Mouse (Mus musculus) intestine, embryonic 14.5 days (tissue): ENCODE results near the gene Slc6a6. TPM values are rescaled to one million over a fixed set of nuclear protein-coding genes. Genes with fewer than 3 reads are reported as not detected.

Experiments used
- ATAC-seq: fragments of 200-750 bp; cut with Nextera tagmentation; replicated peaks from 2 replicates; pipeline ENCODE4 v1.8.0; 2017; ENCODE audit warnings: low read depth, moderate number of reproducible peaks, moderate TSS enrichment, moderate library complexity; ENCODE audit not compliant: low FRiP score, low TSS enrichment
- DNase-seq: peaks from one replicate; pipeline ENCODE4 v3.0.0-alpha.2; 2018; ENCODE audit warnings: low spot score
- H3K27ac ChIP-seq: fragments of 300-500 bp; sonication (generic); 2 replicates; pipeline ENCODE4 v1.5.1; 2014; ENCODE audit warnings: low read depth, mild to moderate bottlenecking, control low read depth
- H3K27me3 ChIP-seq: fragments of 300-500 bp; sonication (generic); replicated peaks from 2 replicates; pipeline ENCODE4 v1.6.1; 2014; ENCODE audit warnings: low read length, control low read depth; ENCODE audit not compliant: control insufficient read depth, insufficient read depth
- H3K36me3 ChIP-seq: fragments of 300-500 bp; sonication (generic); 2 replicates; pipeline ENCODE4 v1.6.1; 2014; ENCODE audit warnings: low read length, control low read depth; ENCODE audit not compliant: control insufficient read depth, insufficient read depth
- H3K4me1 ChIP-seq: fragments of 300-500 bp; sonication (generic); replicated peaks from 2 replicates; pipeline ENCODE4 v1.6.1; 2014; ENCODE audit warnings: low read length, control low read depth, mixed read lengths; ENCODE audit not compliant: control insufficient read depth, insufficient read depth
- H3K4me2 ChIP-seq: fragments of 300-500 bp; sonication (generic); 2 replicates; pipeline ENCODE4 v1.6.1; 2014; ENCODE audit warnings: low read length
- H3K4me3 ChIP-seq: fragments of 300-500 bp; sonication (generic); 2 replicates; pipeline ENCODE4 v1.5.1; 2014; ENCODE audit warnings: low read depth, low read length, control low read depth, mixed read lengths
- H3K9ac ChIP-seq: fragments of 300-500 bp; sonication (generic); 2 replicates; pipeline ENCODE4 v1.6.1; 2014; ENCODE audit warnings: mild to moderate bottlenecking, low read length
- H3K9me3 ChIP-seq: fragments of 300-500 bp; sonication (generic); 2 replicates; pipeline ENCODE4 v1.6.1; 2016; ENCODE audit warnings: low read length, control low read depth; ENCODE audit not compliant: control insufficient read depth
- WGBS: fragments of 180-500 bp; shearing (Covaris S2); extraction: QIAGEN DNeasy Blood & Tissue Kit; methylation state at CpG from one replicate; pipeline ENCODE4 v1.1.7; 2014; 5-methylcytosine and 5-hydroxymethylcytosine counted together
- polyA plus RNA-seq: library from polyadenylated mRNA; unstranded; fragments of >200 nt; fragmentation: Nextera tagmentation; extraction: Ambion mirVana; gene quantifications from 2 replicates; pipeline ENCODE4 v1.2.1, GENCODE M21; 2014

Gene Slc6a6
- polyA plus RNA-seq, result 69.0 and 74.0 TPM in 2 replicates

- Histone ChIP-seq H3K4me1 (peaks cover 47% of the 10 kb centered on the region), H3K9me3 (no peaks in the 10 kb centered on the region), H3K4me2 (peak within 1 kb of the TSS; percentile 87), H3K9ac (peak within 1 kb of the TSS; percentile 85), H3K27ac (peak within 1 kb of the TSS; percentile 87), H3K4me3 (peak within 1 kb of the TSS; percentile 92), H3K36me3 (no peaks in the 10 kb centered on the region), H3K27me3 (no peaks in the 10 kb centered on the region)
- WGBS, result 2% methylated on average over 62 of the region's 69 CpGs
- ATAC-seq, result peak; percentile 83
- peak; percentile 98 for DNase-seq
Observed at GRCm38 (mm10) chr6:91683602-91684473, at the start of gene Slc6a6. Gene Slc6a6, plus strand, starts transcription at chr6:91684053.

GRCm38 (mm10) chr6:91634417-91634816 is 49.4 kb upstream of the Slc6a6 start:
- DNase-seq (no peak), ATAC-seq (no peak)
- no peak overlapping the region for H3K27ac ChIP-seq
- no peak overlapping the region for H3K4me3 ChIP-seq
- H3K27me3 ChIP-seq, result no peaks in the 10 kb centered on the region
- no peaks in the 10 kb centered on the region for H3K36me3 ChIP-seq
- no peaks in the 10 kb centered on the region for H3K9me3 ChIP-seq
- H3K4me1 ChIP-seq, result no peaks in the 10 kb centered on the region
- no peak overlapping the region for H3K4me2 ChIP-seq
- WGBS, result 67% methylated on average over 2 of the region's 2 CpGs
- H3K9ac ChIP-seq, result no peak overlapping the region

- no peaks in the 10 kb centered on the region for H3K27me3 ChIP-seq
- WGBS, result 82% methylated on average over 2 of the region's 2 CpGs
- DNase-seq (no peak), ATAC-seq (no peak)
- H3K36me3 ChIP-seq, result no peaks in the 10 kb centered on the region
- H3K27ac ChIP-seq, result no peak overlapping the region
- H3K4me3 ChIP-seq, result no peak overlapping the region
- no peaks in the 10 kb centered on the region for H3K9me3 ChIP-seq
- H3K9ac ChIP-seq, result no peak overlapping the region
- H3K4me2 ChIP-seq, result no peak overlapping the region
- no peaks in the 10 kb centered on the region for H3K4me1 ChIP-seq
Observed at GRCm38 (mm10) chr6:91634876-91635275, 49.0 kb upstream of the Slc6a6 start.

GRCm38 (mm10) chr6:91638204-91638995 is 45.5 kb upstream of the Slc6a6 start:
- Histone ChIP-seq H3K27ac (peak overlapping the region; percentile 72), H3K9ac (no peak overlapping the region), H3K4me2 (no peak overlapping the region), H3K4me3 (no peak overlapping the region), H3K9me3 (no peaks in the 10 kb centered on the region), H3K27me3 (no peaks in the 10 kb centered on the region), H3K36me3 (no peaks in the 10 kb centered on the region), H3K4me1 (no peaks in the 10 kb centered on the region)
- WGBS, result 26% methylated on average over 9 of the region's 9 CpGs
- ATAC-seq, result peak; percentile 89
- peak; percentile 64 for DNase-seq

- no peaks in the 10 kb centered on the region for H3K9me3 ChIP-seq
- H3K27ac ChIP-seq, result no peak overlapping the region
- ATAC-seq (no peak), DNase-seq (no peak)
- H3K4me3 ChIP-seq, result no peak overlapping the region
- H3K36me3 ChIP-seq, result no peaks in the 10 kb centered on the region
- WGBS, result 91% methylated on average over 5 of the region's 5 CpGs
- H3K9ac ChIP-seq, result no peak overlapping the region
- no peaks in the 10 kb centered on the region for H3K27me3 ChIP-seq
- no peak overlapping the region for H3K4me2 ChIP-seq
- no peaks in the 10 kb centered on the region for H3K4me1 ChIP-seq
Observed at GRCm38 (mm10) chr6:91643011-91643410, 40.8 kb upstream of the Slc6a6 start.

GRCm38 (mm10) chr6:91643416-91643921 is 40.4 kb upstream of the Slc6a6 start:
- H3K27ac ChIP-seq, result no peak overlapping the region
- WGBS, result 72% methylated on average over 2 of the region's 2 CpGs
- ATAC-seq (no peak), DNase-seq (no peak)
- H3K4me3 ChIP-seq, result no peak overlapping the region
- H3K9me3 ChIP-seq, result no peaks in the 10 kb centered on the region
- H3K4me2 ChIP-seq, result no peak overlapping the region
- H3K36me3 ChIP-seq, result no peaks in the 10 kb centered on the region
- H3K27me3 ChIP-seq, result no peaks in the 10 kb centered on the region
- no peak overlapping the region for H3K9ac ChIP-seq
- H3K4me1 ChIP-seq, result no peaks in the 10 kb centered on the region

- Histone ChIP-seq H3K36me3 (no peaks in the 10 kb centered on the region), H3K9ac (no peak overlapping the region), H3K4me2 (no peak overlapping the region), H3K9me3 (no peaks in the 10 kb centered on the region), H3K4me1 (no peaks in the 10 kb centered on the region), H3K27ac (no peak overlapping the region), H3K4me3 (no peak overlapping the region), H3K27me3 (no peaks in the 10 kb centered on the region)
- WGBS, result 74% methylated on average over 10 of the region's 10 CpGs
- ATAC-seq (no peak), DNase-seq (no peak)
Observed at GRCm38 (mm10) chr6:91646019-91646418, 37.8 kb upstream of the Slc6a6 start.

- DNase-seq, result no peak
- Histone ChIP-seq H3K4me3 (no peak overlapping the region), H3K4me2 (no peak overlapping the region), H3K9ac (no peak overlapping the region), H3K4me1 (no peaks in the 10 kb centered on the region), H3K27ac (no peak overlapping the region), H3K27me3 (no peaks in the 10 kb centered on the region), H3K9me3 (no peaks in the 10 kb centered on the region), H3K36me3 (no peaks in the 10 kb centered on the region)
- no peak for ATAC-seq
- 87% methylated on average over 4 of the region's 4 CpGs for WGBS
Observed at GRCm38 (mm10) chr6:91646822-91647221, 37.0 kb upstream of the Slc6a6 start.
